Mouse (Mus musculus) thymus, adult 18-20 months (tissue): ENCODE measurements around the gene Slc35c2.

Experiments used
- DNase-seq, 2 experiments: peaks; one replicate each; pipeline ENCODE4 v3.0.0; 2022; ENCODE audit warnings: mixed read lengths in 2 of 2

The Slc35c2 gene

GRCm38 (mm10) chr2:165234613-165235291 lies 52.9 kb downstream of the Slc35c2 start, which contains the start of gene Cdh22:
Gene Cdh22 (minus strand): TSS chr2:165234853.
- no peak for DNase-seq

GRCm38 (mm10) chr2:165234291-165234612 lies 53.4 kb downstream of the Slc35c2 start:
- no peak for DNase-seq

GRCm38 (mm10) chr2:165233491-165234290 lies 54.0 kb downstream of the Slc35c2 start:
- DNase-seq, result peak in 1 of 2 experiments; percentile 13

GRCm38 (mm10) chr2:165229050-165229449 lies 58.6 kb downstream of the Slc35c2 start:
- no peak for DNase-seq
